Mouse (Mus musculus) kidney, embryonic 16.5 days (tissue): ENCODE results near the gene Gm11009. TPM values are rescaled to one million over a fixed set of nuclear protein-coding genes. Genes with fewer than 3 reads are reported as not detected.
"Not testable (repeated sequence)": the region's sequence is repeated elsewhere in the genome, so short reads cannot be mapped to it uniquely, and the experiment has no call there.

Experiments used
- ATAC-seq: fragments of 200-750 bp; cut with Nextera tagmentation; 2 replicates; pipeline ENCODE4 v1.8.0; 2017; ENCODE audit warnings: moderate TSS enrichment; ENCODE audit not compliant: low FRiP score, low TSS enrichment
- H3K27ac ChIP-seq: fragments of 300-500 bp; sonication (generic); 2 replicates; pipeline ENCODE4 v1.5.1; 2014; ENCODE audit warnings: low read length
- H3K27me3 ChIP-seq: fragments of 300-500 bp; sonication (generic); 2 replicates; pipeline ENCODE4 v1.6.1; 2014; ENCODE audit warnings: low read length, control low read depth, mixed read lengths; ENCODE audit not compliant: insufficient read depth
- H3K36me3 ChIP-seq: fragments of 300-500 bp; sonication (generic); 2 replicates; pipeline ENCODE4 v1.6.1; 2014; ENCODE audit warnings: low read length, control low read depth, mixed read lengths; ENCODE audit not compliant: insufficient read depth
- H3K4me1 ChIP-seq: fragments of 300-500 bp; sonication (generic); 2 replicates; pipeline ENCODE4 v1.6.1; 2014; ENCODE audit warnings: low read length, control low read depth, mixed read lengths; ENCODE audit not compliant: insufficient read depth
- H3K4me2 ChIP-seq: fragments of 300-500 bp; sonication (generic); replicated peaks from 2 replicates; pipeline ENCODE4 v1.6.1; 2014; ENCODE audit warnings: low read depth, low read length
- H3K4me3 ChIP-seq: fragments of 300-500 bp; sonication (generic); 2 replicates; pipeline ENCODE4 v1.5.1; 2014; ENCODE audit warnings: mild to moderate bottlenecking, low read length
- H3K9ac ChIP-seq: fragments of 300-500 bp; sonication (generic); replicated peaks from 2 replicates; pipeline ENCODE4 v1.6.1; 2014; ENCODE audit warnings: low read length
- H3K9me3 ChIP-seq: fragments of 300-500 bp; sonication (generic); 2 replicates; pipeline ENCODE4 v1.6.1; 2016; ENCODE audit warnings: low read length, control low read depth
- WGBS: fragments of 180-500 bp; shearing (Covaris S2); extraction: QIAGEN DNeasy Blood & Tissue Kit; methylation state at CpG from one replicate; pipeline ENCODE4 v1.1.7; 2014; 5-methylcytosine and 5-hydroxymethylcytosine counted together
- polyA plus RNA-seq: library from polyadenylated mRNA; unstranded; fragments of >200 nt; fragmentation: Nextera tagmentation; extraction: Ambion mirVana; gene quantifications from 2 replicates; pipeline ENCODE4 v1.2.1, GENCODE M21; 2015

Gene Gm11009
- polyA plus RNA-seq = not detected in 2 replicates

DNA sequence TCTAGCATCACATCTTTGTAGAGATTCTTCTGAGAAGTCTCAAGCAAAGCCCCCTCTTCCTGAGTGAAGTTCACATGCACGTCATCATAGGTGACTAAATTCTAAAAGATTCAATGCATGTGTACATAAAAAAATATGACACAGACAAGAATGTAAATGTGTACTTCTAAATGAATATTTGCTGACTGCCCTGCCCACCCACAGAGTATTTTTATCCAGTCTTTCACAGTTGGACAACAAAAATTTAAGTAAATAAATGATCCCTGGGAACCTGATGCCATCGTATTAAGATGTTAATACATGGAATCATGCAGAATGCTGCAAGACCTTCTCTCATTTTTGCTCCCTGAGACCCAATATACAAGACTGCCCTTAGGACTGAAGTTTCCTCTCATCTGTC, at the start of gene Gm11009:
Gene Gm11009 (minus strand): TSS at position 101 of the 400 bp plus-strand sequence.
- H3K4me2 ChIP-seq, H3K4me3 ChIP-seq, ATAC-seq, H3K27me3 ChIP-seq, H3K4me1 ChIP-seq, H3K9ac ChIP-seq, H3K9me3 ChIP-seq, H3K36me3 ChIP-seq, H3K27ac ChIP-seq: not testable (repeated sequence)
- WGBS = no CpG with 5 or more reads among the region's 2 CpGs

Other genes with a start within 250 kb of the Gm11009 start
- 1.5 and 3.6 TPM in 2 replicates for gene Gm2004, start 169.7 kb downstream of the Gm11009 start, polyA plus RNA-seq
- 9.3 and 18.4 TPM in 2 replicates for gene 2210418O10Rik, start 92.9 kb downstream of the Gm11009 start, polyA plus RNA-seq
- gene Gm14435, start 104.1 kb upstream of the Gm11009 start, polyA plus RNA-seq = 10.2 and 14.3 TPM in 2 replicates
- gene Gm14434, start 167.3 kb upstream of the Gm11009 start, polyA plus RNA-seq = 3.9 TPM in 1 of 2 replicates, not detected in the other
- gene Zfp967, start 201.6 kb upstream of the Gm11009 start, polyA plus RNA-seq = not detected in 2 replicates